Mouse (Mus musculus) adrenal gland, postnatal 14 days (tissue): ENCODE data around the gene Plpp3. TPM values are rescaled to one million over a fixed set of nuclear protein-coding genes. Genes with fewer than 3 reads are reported as not detected.

Experiments used
- DNase-seq: peaks from one replicate; pipeline ENCODE4 v3.0.0; 2021; ENCODE audit warnings: mixed read lengths
- total RNA-seq: library from RNA; stranded (reverse); gene quantifications from 2 replicates; pipeline ENCODE4 v1.2.3, GENCODE M21; 2021

Plpp3 gene
- total RNA-seq, 1 experiment from 2014 or later = 195 TPM

- peak; percentile 42 for DNase-seq
Measured at GRCm38 (mm10) chr4:105219316-105219715, 62.2 kb downstream of the Plpp3 start.

- peak; percentile 87 for DNase-seq
Measured at GRCm38 (mm10) chr4:105220849-105221248, 63.7 kb downstream of the Plpp3 start.

DNA sequence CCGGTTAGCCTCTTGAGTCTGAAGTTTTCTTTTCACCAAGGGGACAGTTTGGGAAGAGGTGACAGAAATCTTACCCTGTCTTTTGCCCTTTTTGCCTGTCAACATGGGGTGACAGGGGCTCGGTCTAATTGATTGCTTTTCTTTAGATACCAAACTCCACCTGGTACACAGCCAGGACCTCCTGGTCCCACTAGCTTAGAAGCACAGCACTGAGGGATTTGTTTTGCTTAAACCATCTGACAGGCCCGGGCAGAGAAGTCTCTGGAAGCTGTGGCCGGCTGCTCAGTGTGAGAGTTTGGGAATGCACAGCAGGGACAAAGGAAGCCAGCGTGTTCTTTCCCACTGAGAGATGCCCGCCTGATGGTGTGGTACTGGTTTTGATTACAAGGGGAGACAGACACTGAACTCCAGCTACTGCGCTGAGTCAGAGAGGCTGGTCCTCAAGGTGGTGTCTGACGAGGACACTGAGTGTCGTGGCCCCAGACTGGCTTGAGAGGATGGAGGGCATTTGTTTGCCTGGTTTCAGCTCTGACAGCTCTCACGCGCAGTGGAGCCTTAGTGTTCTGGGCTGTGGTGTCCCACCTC, 64.2 kb downstream of the Plpp3 start:
- DNase-seq = no peak

DNA sequence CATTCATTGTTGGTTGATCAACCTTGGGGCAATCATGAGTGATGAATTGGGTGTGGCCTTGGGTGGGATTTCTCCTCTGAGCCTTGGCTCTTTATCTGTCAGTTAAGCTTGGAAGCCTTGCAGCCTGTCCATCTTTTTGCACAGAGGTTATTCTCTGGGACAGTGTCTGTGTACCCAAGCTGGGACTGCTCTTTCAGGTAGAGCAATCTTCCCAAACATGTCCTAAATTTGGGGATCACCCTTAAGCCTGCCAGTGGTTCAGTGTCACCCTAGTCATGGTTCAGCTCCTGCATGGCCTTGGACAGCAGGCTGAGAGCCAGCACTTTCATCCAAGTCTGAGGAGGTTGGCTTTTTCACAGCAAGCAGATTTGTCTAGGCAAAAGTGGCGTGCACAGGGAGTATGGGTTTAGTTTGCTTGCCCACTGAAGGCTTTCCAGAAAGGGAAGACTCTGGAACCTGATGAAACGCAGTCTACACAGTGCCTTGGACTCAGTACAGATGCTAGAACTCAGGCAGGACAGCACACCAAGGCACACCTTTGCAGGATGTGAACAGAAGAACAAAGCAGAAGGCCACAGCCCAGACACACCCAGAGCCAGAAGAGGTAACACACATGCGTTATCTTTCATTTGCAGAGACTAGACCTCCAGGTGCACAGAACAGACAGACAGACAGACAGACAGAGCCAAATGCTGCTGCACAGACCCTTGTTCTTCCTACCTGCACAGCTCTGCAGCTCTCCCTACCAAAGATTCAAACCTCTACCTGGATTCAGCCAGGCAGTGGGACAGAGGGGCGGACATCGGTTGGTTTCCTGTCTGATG, 66.2 kb downstream of the Plpp3 start:
- DNase-seq = peak; percentile 68

- DNase-seq = peak; percentile 58
Measured at GRCm38 (mm10) chr4:105223925-105224300, 66.8 kb downstream of the Plpp3 start.

DNA sequence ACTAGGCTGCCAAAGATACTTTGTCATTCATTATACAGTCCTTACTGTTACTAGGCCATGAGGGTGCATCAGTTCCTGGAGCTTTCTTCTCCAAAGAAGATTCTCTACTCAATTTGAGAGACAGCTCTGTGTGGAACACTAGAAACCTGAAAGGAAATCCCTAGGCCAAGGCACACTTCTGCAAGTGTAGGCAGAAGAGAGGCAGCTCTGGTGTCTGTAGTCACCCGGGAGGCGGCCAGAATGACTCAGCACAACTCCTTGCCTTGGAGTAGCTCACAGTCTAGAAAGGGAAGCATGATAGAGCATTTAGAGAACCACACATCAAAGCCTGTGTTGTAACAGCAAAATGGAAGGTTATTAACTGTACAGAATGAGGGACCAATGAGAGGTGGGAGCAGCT, 68.4 kb downstream of the Plpp3 start:
- peak; percentile 80 for DNase-seq

DNA sequence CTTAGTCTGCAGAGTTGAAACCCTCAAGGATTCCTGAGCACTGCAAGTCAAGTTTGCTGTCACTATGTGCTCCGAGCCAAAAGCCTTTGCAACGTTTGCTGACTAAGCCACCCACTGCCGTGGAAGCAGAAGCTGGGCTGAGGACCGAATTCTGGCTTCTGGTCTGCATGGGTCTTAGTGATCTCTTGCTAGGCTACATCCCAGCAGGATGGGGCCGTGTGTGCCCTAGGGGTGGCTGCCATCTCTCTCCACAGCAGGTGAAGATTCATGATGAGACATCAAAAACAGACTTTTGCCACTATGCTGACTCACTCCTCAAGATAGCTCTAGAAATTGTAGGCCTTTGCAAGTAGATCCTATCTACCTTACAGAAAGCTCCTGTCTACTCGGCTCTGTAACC, 69.2 kb downstream of the Plpp3 start:
- peak; percentile 52 for DNase-seq

DNA sequence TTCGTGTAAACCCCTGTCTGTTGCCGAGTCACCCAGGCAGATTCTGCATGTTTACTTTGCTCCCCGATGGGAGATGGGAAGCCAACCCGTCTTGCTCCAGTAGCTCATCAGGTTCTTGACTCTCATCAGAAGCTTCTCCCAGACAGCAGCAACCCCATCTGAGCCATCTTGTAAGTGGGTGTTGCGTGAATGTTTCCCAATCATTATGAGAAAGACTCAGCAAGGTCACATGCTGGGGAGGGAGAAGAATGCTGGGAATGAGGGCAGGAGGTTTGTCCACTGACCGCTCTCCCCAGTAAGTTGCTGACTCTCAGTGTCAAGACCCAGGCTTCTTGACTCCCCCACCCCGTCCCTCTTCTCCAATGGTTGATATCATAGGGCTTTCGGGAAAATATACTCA, 73.0 kb downstream of the Plpp3 start:
- DNase-seq = peak; percentile 43

GRCm38 (mm10) chr4:105240233-105240632, 83.1 kb downstream of the Plpp3 start:
- DNase-seq = no peak

- no peak for DNase-seq
Measured at GRCm38 (mm10) chr4:105244931-105245330, 87.8 kb downstream of the Plpp3 start.

DNA sequence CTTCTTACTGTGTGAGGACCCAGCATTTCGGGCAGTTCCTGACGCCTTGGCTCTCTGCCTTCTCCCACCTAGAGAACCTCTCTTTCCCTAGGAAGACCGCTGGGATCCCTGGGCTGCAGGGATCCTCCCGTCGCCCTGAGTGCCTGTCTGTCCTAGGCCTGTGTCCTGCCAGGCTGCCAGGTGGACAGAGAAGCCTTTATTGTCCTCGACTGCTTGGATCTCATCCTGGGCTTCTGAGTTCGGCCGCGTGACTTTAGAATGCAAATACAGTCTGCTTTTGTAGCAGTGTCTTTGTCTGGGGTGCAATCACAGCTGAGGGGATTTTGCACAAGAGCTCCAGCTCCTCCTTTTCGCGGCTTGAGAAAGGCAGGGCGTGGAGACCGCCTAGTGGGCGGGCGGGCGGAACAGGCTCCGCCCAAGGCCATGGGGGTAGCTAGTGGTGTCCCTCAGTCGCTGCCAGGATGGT, 88.4 kb downstream of the Plpp3 start:
- peak; percentile 81 for DNase-seq

DNA sequence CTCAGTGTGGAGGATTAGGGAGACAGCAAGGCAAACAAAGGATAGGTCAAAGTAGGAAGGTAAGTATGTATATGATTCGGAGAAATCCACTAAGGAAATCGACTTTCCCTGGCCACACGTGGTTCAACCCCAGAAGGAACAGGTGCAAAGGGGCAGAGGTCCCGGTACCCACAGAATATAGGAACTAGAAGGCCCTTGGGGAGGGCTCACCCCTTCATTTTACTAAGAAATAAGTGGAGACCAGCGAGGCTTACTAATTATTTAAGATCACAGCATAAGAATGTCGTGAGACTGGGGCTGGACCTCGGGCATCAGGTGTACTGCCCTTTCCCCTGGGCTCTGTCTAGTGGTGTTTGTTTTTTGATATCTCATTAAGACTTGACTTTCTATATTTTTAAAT, 89.2 kb downstream of the Plpp3 start:
- no peak for DNase-seq

GRCm38 (mm10) chr4:105248161-105248560, 91.0 kb downstream of the Plpp3 start:
- DNase-seq = peak; percentile 38

GRCm38 (mm10) chr4:105249283-105249682, 92.1 kb downstream of the Plpp3 start:
- DNase-seq = no peak

- DNase-seq = no peak
Measured at GRCm38 (mm10) chr4:105250946-105251345, 93.8 kb downstream of the Plpp3 start.

DNA sequence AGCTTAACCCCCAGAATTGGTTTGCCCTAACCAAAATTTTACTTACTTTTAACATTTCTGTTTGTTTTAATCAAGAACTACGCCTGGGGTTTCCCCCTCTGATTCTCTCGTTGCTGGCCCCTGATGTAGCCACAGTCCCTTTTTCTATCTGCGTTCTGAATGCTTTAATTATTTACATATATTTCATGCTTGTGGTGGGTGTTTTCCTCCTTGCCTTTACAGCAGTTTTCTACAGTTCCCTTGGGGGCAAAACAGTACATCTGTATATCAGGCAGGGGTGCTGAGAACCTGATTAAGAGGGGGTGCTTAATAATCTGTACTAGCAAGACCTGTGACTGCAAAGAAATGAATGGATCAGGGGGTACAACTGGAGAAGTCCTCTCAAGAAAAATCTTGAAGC, 94.9 kb downstream of the Plpp3 start:
- no peak for DNase-seq

- no peak for DNase-seq
Measured at GRCm38 (mm10) chr4:105252571-105253200, 95.5 kb downstream of the Plpp3 start.

DNA sequence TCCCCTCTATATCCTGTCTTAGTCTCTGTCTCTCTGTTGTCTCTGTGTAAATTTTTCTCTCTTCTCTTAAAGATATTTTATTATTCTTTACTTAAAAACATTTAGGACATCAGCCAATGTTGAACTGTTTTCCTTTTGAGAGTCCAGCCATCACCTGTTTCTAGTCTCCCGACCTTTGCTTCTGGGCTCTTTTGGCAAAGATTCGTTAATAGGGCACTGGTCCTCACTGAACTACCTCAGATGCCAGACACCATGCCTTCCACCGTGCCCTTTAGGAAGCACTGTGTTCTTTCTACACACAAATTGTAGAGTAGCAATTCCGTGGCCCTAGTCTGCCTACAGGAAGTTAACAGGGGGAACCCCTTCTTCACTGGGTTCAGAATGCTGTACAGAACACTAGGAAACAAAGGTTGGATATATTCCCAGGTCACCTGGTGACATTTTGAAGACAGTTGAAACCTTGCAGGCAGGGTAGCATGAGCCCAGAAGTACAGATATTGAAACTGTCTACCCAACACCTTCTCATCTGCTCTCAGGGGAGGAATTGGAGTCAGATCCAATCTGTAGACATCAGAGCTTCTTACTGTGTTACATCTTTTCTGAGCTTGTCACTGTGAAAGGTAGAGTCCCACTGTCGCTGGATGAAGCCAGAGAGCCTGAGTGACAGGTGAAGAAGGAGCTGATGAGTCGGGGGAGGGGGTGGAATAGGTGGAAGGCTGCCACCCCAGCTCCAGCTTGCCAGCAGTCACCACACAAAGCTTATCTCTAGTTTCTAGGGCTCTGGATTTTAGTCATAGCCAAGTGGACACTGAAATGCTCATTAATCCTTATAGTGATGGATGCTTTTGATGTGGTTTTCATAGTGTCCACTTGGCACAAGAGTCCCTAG, 96.5 kb downstream of the Plpp3 start:
- DNase-seq = no peak

- no peak for DNase-seq
Measured at GRCm38 (mm10) chr4:105254365-105254764, 97.2 kb downstream of the Plpp3 start.

- DNase-seq = no peak
Measured at GRCm38 (mm10) chr4:105255185-105255584, 98.0 kb downstream of the Plpp3 start.

DNA sequence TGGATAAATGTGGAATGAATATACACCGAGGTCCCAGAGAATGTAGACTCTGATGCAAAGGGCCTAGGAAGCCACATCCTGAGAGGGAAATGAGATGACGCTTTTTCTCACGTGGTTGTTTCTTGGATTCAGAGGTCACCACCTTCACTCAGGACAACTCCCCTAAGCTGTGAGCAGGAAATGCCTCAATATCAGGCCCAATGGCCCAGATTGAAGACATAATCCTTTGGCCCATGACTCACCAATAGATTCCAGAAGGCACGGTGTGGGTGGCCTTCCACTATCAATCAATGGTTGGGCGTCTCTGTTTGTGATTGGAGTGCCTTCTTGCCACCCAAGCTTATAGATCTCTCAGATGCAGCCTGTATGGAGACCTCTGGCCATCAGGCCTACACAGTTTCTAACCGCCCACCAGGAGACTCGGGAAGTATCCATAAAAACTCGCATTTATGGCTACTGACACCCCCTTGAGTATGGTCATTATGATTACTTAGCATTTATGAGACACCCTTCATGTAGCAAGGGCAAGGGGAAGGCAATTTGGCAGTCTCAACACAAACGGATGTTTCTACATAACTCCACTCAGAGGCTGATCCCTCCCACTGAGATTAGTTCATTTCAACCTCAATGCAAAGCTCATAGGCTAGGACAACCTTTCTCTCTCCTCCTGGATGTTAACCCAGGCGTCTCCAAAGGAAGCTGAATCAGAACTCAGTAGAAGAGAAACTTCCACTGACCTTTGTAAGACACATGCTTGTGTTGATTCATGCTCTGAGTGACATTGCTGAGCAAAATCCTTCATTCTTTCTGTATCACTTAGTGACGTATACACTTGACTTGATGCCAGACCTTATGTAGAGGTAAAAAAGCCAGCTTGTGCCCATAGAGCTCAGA, 100.8 kb downstream of the Plpp3 start:
- DNase-seq = no peak
